Mouse (Mus musculus) heart, embryonic 12.5 days (tissue): ENCODE measurements around the gene Gm42420. TPM values are rescaled to one million over a fixed set of nuclear protein-coding genes. Genes with fewer than 3 reads are reported as not detected.
A peak's percentile ranks its signal among the peaks of the same experiment; 100 is the strongest.

Experiments
- ATAC-seq: fragments of 200-750 bp; cut with Nextera tagmentation; 2 replicates; pipeline ENCODE4 v1.8.0; 2017; ENCODE audit warnings: moderate TSS enrichment, moderate library complexity; ENCODE audit not compliant: insufficient number of reproducible peaks, low FRiP score
- H3K27ac ChIP-seq: fragments of 300-500 bp; sonication (generic); 2 replicates; pipeline ENCODE4 v1.5.1; 2016; ENCODE audit warnings: mild to moderate bottlenecking, moderate library complexity; ENCODE audit not compliant: poor library complexity, severe bottlenecking
- H3K27me3 ChIP-seq: fragments of 300-500 bp; sonication (generic); replicated peaks from 2 replicates; pipeline ENCODE4 v1.6.1; 2016; ENCODE audit warnings: mild to moderate bottlenecking, moderate library complexity
- H3K36me3 ChIP-seq: fragments of 300-500 bp; sonication (generic); 2 replicates; pipeline ENCODE4 v1.6.1; 2016; ENCODE audit warnings: mild to moderate bottlenecking, moderate library complexity
- H3K4me1 ChIP-seq: fragments of 300-500 bp; sonication (generic); replicated peaks from 2 replicates; pipeline ENCODE4 v1.6.1; 2016; ENCODE audit warnings: mild to moderate bottlenecking
- H3K4me2 ChIP-seq: fragments of 300-500 bp; sonication (generic); 2 replicates; pipeline ENCODE4 v1.6.1; 2016; ENCODE audit warnings: mild to moderate bottlenecking, moderate library complexity
- H3K4me3 ChIP-seq: fragments of 300-500 bp; sonication (generic); 2 replicates; pipeline ENCODE4 v1.5.1; 2016; ENCODE audit warnings: mild to moderate bottlenecking
- H3K9ac ChIP-seq: fragments of 300-500 bp; sonication (generic); 2 replicates; pipeline ENCODE4 v1.6.1; 2016; ENCODE audit warnings: mild to moderate bottlenecking, moderate library complexity
- H3K9me3 ChIP-seq: fragments of 300-500 bp; sonication (generic); replicated peaks from 2 replicates; pipeline ENCODE4 v1.6.1; 2016; ENCODE audit warnings: mild to moderate bottlenecking, moderate library complexity
- WGBS: fragments of 180-500 bp; shearing (Covaris S2); methylation state at CpG from one replicate; pipeline ENCODE4 v1.1.7; 2016; 5-methylcytosine and 5-hydroxymethylcytosine counted together
- polyA plus RNA-seq: library from polyadenylated mRNA; unstranded; fragments of >200 nt; fragmentation: Nextera tagmentation; extraction: Ambion mirVana; gene quantifications from 2 replicates; pipeline ENCODE4 v1.2.1, GENCODE M21; 2016

Gm42420 gene
- polyA plus RNA-seq, 1 experiment from 2014 or later: not detected

- peak; percentile 94 for ATAC-seq
- peak within 1 kb of the TSS; percentile 93 for H3K4me2 ChIP-seq
- peak within 1 kb of the TSS; percentile 90 for H3K9ac ChIP-seq
- H3K27ac ChIP-seq: peak within 1 kb of the TSS; percentile 97
- H3K4me3 ChIP-seq: peak within 1 kb of the TSS; percentile 98
- peaks cover 13% of the 10 kb centered on the region; the same call in 1 of the 2 replicates for H3K36me3 ChIP-seq
- peaks cover 16% of the 10 kb centered on the region for H3K4me1 ChIP-seq
- no peaks in the 10 kb centered on the region for H3K9me3 ChIP-seq
- H3K27me3 ChIP-seq: no peaks in the 10 kb centered on the region
- WGBS: under 1% methylated on average over 49 of the region's 49 CpGs
Measured at GRCm38 (mm10) chr6:39573791-39574554, 11.6 kb upstream of the Gm42420 start, which contains the start of gene Adck2. Adck2 (plus strand) TSS chr6:39573873.

- Histone ChIP-seq H3K4me1 (peaks cover 16% of the 10 kb centered on the region), H3K4me2 (peak overlapping the region; percentile 93), H3K4me3 (peak overlapping the region; percentile 98), H3K27me3 (no peaks in the 10 kb centered on the region), H3K9ac (peak overlapping the region; percentile 90), H3K27ac (peak overlapping the region; percentile 97), H3K9me3 (no peaks in the 10 kb centered on the region), H3K36me3 (peaks cover 18% of the 10 kb centered on the region)
- ATAC-seq: peak; percentile 22; the same call in 1 of the 2 replicates
- WGBS: 19% methylated on average over 10 of the region's 10 CpGs
Measured at GRCm38 (mm10) chr6:39574555-39574869, 11.0 kb upstream of the Gm42420 start.

GRCm38 (mm10) chr6:39574951-39575350, 10.6 kb upstream of the Gm42420 start:
- no peaks in the 10 kb centered on the region for H3K27me3 ChIP-seq
- peaks cover 16% of the 10 kb centered on the region for H3K4me1 ChIP-seq
- H3K9ac ChIP-seq: peak overlapping the region; percentile 90; the same call in 1 of the 2 replicates
- no peak overlapping the region for H3K27ac ChIP-seq
- 71% methylated on average over 7 of the region's 7 CpGs for WGBS
- no peak for ATAC-seq
- H3K4me2 ChIP-seq: peak overlapping the region; percentile 93
- H3K36me3 ChIP-seq: peaks cover 23% of the 10 kb centered on the region
- peak overlapping the region; percentile 98; the same call in 1 of the 2 replicates for H3K4me3 ChIP-seq
- no peaks in the 10 kb centered on the region for H3K9me3 ChIP-seq

DNA sequence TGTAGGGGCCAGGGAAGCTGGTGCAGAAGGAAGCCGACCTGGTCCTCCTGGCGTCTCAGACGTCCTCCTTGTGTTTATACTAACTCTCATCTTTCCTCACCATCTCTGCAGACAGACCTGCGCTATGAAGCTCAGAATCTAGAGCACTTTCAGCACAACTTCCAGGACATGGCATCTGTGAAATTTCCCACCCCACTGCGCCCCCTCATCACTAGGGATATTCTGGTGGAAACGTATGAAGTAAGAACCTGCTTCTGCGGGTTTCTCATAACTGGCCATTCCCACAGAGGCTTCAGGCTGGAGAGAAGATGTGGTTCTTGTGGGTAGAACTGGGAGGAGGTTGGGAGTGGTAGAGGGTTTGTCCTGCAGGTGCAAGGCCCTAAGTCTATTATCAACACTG, 6.0 kb upstream of the Gm42420 start:
- Histone ChIP-seq H3K36me3 (peaks cover 48% of the 10 kb centered on the region), H3K9ac (no peak overlapping the region), H3K27me3 (no peaks in the 10 kb centered on the region), H3K27ac (no peak overlapping the region), H3K9me3 (no peaks in the 10 kb centered on the region), H3K4me2 (no peak overlapping the region), H3K4me1 (peaks cover 7% of the 10 kb centered on the region), H3K4me3 (no peak overlapping the region)
- ATAC-seq: no peak
- WGBS: 83% methylated on average over 7 of the region's 7 CpGs

GRCm38 (mm10) chr6:39580558-39580957, 5.0 kb upstream of the Gm42420 start:
- no peak overlapping the region for H3K27ac ChIP-seq
- 38% methylated on average over 1 of the region's 2 CpGs for WGBS
- H3K9ac ChIP-seq: no peak overlapping the region
- no peak overlapping the region for H3K4me3 ChIP-seq
- H3K27me3 ChIP-seq: no peaks in the 10 kb centered on the region
- H3K4me1 ChIP-seq: no peaks in the 10 kb centered on the region
- H3K36me3 ChIP-seq: peaks cover 53% of the 10 kb centered on the region
- no peaks in the 10 kb centered on the region for H3K9me3 ChIP-seq
- no peak for ATAC-seq
- H3K4me2 ChIP-seq: no peak overlapping the region

DNA sequence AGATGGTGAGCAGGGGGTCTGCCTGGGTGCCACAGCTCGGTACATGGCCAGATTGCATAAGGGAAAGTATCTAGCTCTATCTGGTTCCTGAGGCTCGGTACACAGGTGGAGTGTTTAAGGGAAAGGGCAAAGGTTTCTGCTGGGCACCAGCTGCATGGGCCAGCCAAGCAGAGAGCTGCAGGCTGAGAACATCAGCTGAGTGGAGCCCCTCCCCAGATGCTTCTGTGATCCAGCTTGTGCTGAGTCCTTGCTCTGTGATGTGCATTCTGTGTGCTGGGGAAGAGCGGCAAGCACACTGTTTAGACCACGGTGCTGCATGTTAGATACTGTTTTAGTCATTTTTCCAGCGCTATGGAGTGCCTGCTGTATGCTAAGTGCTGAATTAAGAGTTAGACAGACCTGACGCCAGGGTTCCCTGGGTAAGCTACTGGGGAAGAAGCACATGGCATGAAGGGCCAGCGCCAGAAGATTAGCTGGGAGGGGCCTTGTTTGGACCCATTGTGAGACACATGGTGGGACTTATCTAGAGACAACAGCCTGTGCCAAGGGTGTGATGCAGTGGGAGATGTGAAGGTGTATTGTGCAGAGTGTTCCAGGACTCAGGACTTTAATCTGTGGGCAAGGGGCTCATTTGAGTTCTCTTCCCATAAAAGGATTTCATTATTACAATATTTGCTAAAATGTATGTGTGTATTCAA, 4.3 kb upstream of the Gm42420 start:
- peak; percentile 76; the same call in 1 of the 2 replicates for ATAC-seq
- no peak overlapping the region for H3K27ac ChIP-seq
- peaks cover 59% of the 10 kb centered on the region for H3K36me3 ChIP-seq
- no peak overlapping the region for H3K9ac ChIP-seq
- 67% methylated on average over 7 of the region's 7 CpGs for WGBS
- H3K4me3 ChIP-seq: no peak overlapping the region
- H3K4me1 ChIP-seq: no peaks in the 10 kb centered on the region
- H3K9me3 ChIP-seq: no peaks in the 10 kb centered on the region
- H3K4me2 ChIP-seq: no peak overlapping the region
- no peaks in the 10 kb centered on the region for H3K27me3 ChIP-seq

DNA sequence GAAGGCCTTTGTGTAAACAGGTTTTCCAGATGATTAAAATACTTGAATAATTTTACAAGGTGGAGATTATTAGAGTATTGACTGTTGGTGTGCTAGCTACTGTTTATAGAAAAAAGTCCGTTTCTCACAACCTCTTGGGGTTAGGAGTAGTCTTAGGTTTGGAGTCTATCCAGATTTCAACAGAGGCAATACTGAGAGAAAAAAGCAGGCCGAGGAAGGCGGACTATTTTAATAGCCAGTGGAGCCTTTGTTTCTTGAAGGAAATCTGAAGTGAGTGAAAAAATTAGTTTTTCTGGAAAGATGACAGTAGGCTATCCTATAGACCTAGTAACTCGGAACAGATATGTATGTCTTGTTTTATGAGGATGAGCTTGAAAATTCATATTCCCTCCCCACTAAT, 5.9 kb downstream of the Gm42420 start:
- 92% methylated on average over 4 of the region's 4 CpGs for WGBS
- Histone ChIP-seq H3K4me3 (no peak overlapping the region), H3K27ac (no peak overlapping the region), H3K27me3 (no peaks in the 10 kb centered on the region), H3K4me1 (peaks cover 19% of the 10 kb centered on the region), H3K4me2 (peak overlapping the region; percentile 71; the same call in 1 of the 2 replicates), H3K36me3 (peaks cover 22% of the 10 kb centered on the region), H3K9ac (no peak overlapping the region), H3K9me3 (no peaks in the 10 kb centered on the region)
- ATAC-seq: no peak

- peaks cover 30% of the 10 kb centered on the region for H3K36me3 ChIP-seq
- no peaks in the 10 kb centered on the region for H3K27me3 ChIP-seq
- H3K9me3 ChIP-seq: no peaks in the 10 kb centered on the region
- peak within 1 kb of the TSS; percentile 86 for H3K4me3 ChIP-seq
- H3K4me2 ChIP-seq: peak within 1 kb of the TSS; percentile 71
- H3K27ac ChIP-seq: peak within 1 kb of the TSS; percentile 97
- H3K9ac ChIP-seq: peak within 1 kb of the TSS; percentile 85
- peaks cover 19% of the 10 kb centered on the region for H3K4me1 ChIP-seq
- peak; percentile 99 for ATAC-seq
- WGBS: under 1% methylated on average over 56 of the region's 56 CpGs
Measured at GRCm38 (mm10) chr6:39592401-39593214, 7.1 kb downstream of the Gm42420 start, which contains the start of gene Ndufb2. Ndufb2 (plus strand) TSS chr6:39592574.

- no peak overlapping the region for H3K4me2 ChIP-seq
- no peaks in the 10 kb centered on the region for H3K9me3 ChIP-seq
- H3K27ac ChIP-seq: no peak overlapping the region
- no peak overlapping the region for H3K9ac ChIP-seq
- no peak for ATAC-seq
- 91% methylated on average over 3 of the region's 3 CpGs for WGBS
- H3K4me1 ChIP-seq: peaks cover 6% of the 10 kb centered on the region
- no peaks in the 10 kb centered on the region for H3K27me3 ChIP-seq
- H3K4me3 ChIP-seq: no peak overlapping the region
- H3K36me3 ChIP-seq: peaks cover 62% of the 10 kb centered on the region
Measured at GRCm38 (mm10) chr6:39600851-39601250, 15.3 kb downstream of the Gm42420 start.

DNA sequence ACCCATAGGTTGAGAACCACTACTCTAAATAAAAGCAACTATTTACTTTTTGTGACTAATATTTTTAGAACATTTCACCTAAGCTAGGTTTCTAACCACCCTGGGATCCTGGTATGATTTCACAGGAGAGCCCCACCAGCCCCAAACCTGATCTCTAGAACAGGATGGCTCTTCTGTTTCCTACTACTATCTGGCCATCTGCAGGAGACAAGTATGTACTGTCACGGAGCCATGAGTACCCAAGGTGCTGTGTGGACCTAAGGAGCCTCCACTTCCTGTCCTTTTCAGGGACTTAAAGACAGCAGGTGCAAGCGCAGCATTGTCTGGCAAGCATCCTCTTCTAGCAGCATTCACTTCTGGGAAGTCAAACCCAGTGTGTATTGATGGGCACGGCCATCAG, 16.3 kb downstream of the Gm42420 start:
- no peak for ATAC-seq
- peaks cover 54% of the 10 kb centered on the region for H3K36me3 ChIP-seq
- H3K4me1 ChIP-seq: peaks cover 12% of the 10 kb centered on the region
- no peak overlapping the region for H3K4me3 ChIP-seq
- no peak overlapping the region for H3K4me2 ChIP-seq
- H3K9me3 ChIP-seq: no peaks in the 10 kb centered on the region
- 78% methylated on average over 3 of the region's 3 CpGs for whole genome bisulfite sequencing
- H3K27ac ChIP-seq: no peak overlapping the region
- H3K9ac ChIP-seq: no peak overlapping the region
- H3K27me3 ChIP-seq: no peaks in the 10 kb centered on the region

DNA sequence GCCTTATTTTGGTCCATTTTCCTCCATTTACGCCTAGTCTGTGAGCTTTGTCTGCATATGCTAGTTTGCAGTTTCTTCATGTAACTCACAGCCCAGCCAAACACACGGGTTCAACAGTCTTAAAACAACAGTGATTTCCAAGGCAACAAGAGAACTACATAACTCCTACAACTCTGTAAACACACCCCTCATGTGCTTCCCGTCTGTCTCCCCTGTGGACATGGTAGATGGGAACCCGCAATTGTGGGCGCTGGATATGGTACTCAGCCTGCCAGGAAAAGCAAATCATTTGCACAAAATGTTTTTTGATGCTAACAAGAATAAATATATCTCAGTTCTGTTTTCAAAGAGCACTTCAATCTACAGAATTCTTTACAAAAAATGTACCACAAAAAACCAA, 19.0 kb downstream of the Gm42420 start:
- no peak overlapping the region for H3K4me3 ChIP-seq
- no peak for ATAC-seq
- no peaks in the 10 kb centered on the region for H3K9me3 ChIP-seq
- peaks cover 17% of the 10 kb centered on the region for H3K4me1 ChIP-seq
- H3K36me3 ChIP-seq: peaks cover 32% of the 10 kb centered on the region
- H3K27me3 ChIP-seq: no peaks in the 10 kb centered on the region
- H3K9ac ChIP-seq: no peak overlapping the region
- WGBS: 89% methylated on average over 5 of the region's 5 CpGs
- no peak overlapping the region for H3K4me2 ChIP-seq
- no peak overlapping the region for H3K27ac ChIP-seq
